Mouse (Mus musculus) liver, postnatal 0 days (tissue): ENCODE results near the gene Tgfbr1. TPM values are rescaled to one million over a fixed set of nuclear protein-coding genes. Genes with fewer than 3 reads are reported as not detected.
A peak's percentile ranks its signal among the peaks of the same experiment; 100 is the strongest.

Source experiments
- ATAC-seq: fragments of 200-750 bp; cut with Nextera tagmentation; 2 replicates; pipeline ENCODE4 v1.8.0; 2017; ENCODE audit warnings: mild to moderate bottlenecking, moderate library complexity
- DNase-seq: peaks from one replicate; pipeline ENCODE4 v3.0.0-alpha.2; 2016
- H3K27ac ChIP-seq: fragments of 300-500 bp; sonication (generic); 2 replicates; pipeline ENCODE4 v1.5.1; 2014; ENCODE audit warnings: antibody characterized with exemption, moderate library complexity, mild to moderate bottlenecking, low read depth
- H3K27me3 ChIP-seq: fragments of 300-500 bp; sonication (generic); 2 replicates; pipeline ENCODE4 v1.6.1; 2014; ENCODE audit warnings: low read length, control low read depth, mixed read lengths; ENCODE audit not compliant: insufficient read depth
- H3K36me3 ChIP-seq: fragments of 300-500 bp; sonication (generic); replicated peaks from 2 replicates; pipeline ENCODE4 v1.6.1; 2014; ENCODE audit warnings: mild to moderate bottlenecking, control low read depth, low read length, moderate library complexity, mixed read lengths; ENCODE audit not compliant: insufficient read depth
- H3K4me1 ChIP-seq: fragments of 300-500 bp; sonication (generic); 2 replicates; pipeline ENCODE4 v1.6.1; 2014; ENCODE audit warnings: antibody characterized with exemption, mild to moderate bottlenecking, control low read depth; ENCODE audit not compliant: insufficient read depth
- H3K4me2 ChIP-seq: fragments of 300-500 bp; sonication (generic); 2 replicates; pipeline ENCODE4 v1.6.1; 2014; ENCODE audit warnings: low read depth, mild to moderate bottlenecking, low read length, moderate library complexity, mixed read lengths
- H3K4me3 ChIP-seq: fragments of 300-500 bp; sonication (generic); 2 replicates; pipeline ENCODE4 v1.5.1; 2014; ENCODE audit warnings: low read depth, low read length
- H3K9ac ChIP-seq: fragments of 300-500 bp; sonication (generic); replicated peaks from 2 replicates; pipeline ENCODE4 v1.6.1; 2014; ENCODE audit warnings: mild to moderate bottlenecking, moderate library complexity
- H3K9me3 ChIP-seq: fragments of 300-500 bp; sonication (generic); 2 replicates; pipeline ENCODE4 v1.6.1; 2016; ENCODE audit warnings: mild to moderate bottlenecking, control low read depth, low read length, mixed read lengths
- CTCF ChIP-seq: sonication (generic); IDR thresholded peaks from 2 replicates; pipeline ENCODE4 v1.5.1; 2016; ENCODE audit warnings: antibody characterized with exemption, low read depth
- EP300 ChIP-seq: IDR thresholded peaks from 2 replicates; pipeline ENCODE4 v1.6.1; 2016; ENCODE audit warnings: antibody characterized with exemption, low read depth, mild to moderate bottlenecking
- WGBS: fragments of 180-500 bp; shearing (Covaris S2); extraction: QIAGEN DNeasy Blood & Tissue Kit; methylation state at CpG from one replicate; pipeline ENCODE4 v1.1.7; 2014; ENCODE audit not compliant: insufficient replicate concordance; 5-methylcytosine and 5-hydroxymethylcytosine counted together
- polyA plus RNA-seq: library from polyadenylated mRNA; unstranded; fragments of >200 nt; fragmentation: Nextera tagmentation; extraction: Ambion mirVana; gene quantifications from 2 replicates; pipeline ENCODE4 v1.2.1, GENCODE M21; 2015

The Tgfbr1 gene
- polyA plus RNA-seq, 1 experiment from 2014 or later = 5.2 TPM

DNA sequence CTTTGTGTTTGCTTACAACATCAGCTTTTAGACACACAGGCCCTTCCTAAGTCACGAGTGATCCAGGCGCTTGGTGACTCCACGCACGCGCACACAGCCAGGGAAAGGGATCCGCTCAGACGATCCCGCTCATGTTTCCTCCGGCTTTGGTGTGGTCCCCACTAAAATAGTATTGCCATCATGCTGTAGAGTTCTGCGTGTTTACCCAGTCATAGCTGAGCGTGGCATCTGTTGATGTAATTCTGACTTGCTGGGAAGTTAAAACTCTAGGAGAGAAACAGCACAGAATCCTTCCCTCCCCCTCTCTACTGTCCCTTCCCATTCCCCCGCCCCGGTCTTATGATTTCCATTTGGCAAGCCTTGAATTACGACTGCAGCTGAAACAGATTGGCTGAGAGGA is 40.3 kb upstream of the Tgfbr1 start:
- peaks cover 4% of the 10 kb centered on the region; the same call in 1 of the 2 replicates for H3K4me1 ChIP-seq
- no peaks in the 10 kb centered on the region for H3K27me3 ChIP-seq
- no peak for DNase-seq
- no peaks in the 10 kb centered on the region for H3K36me3 ChIP-seq
- H3K9me3 ChIP-seq = no peaks in the 10 kb centered on the region
- no peak overlapping the region for H3K27ac ChIP-seq
- no peak overlapping the region for H3K4me2 ChIP-seq
- no peak overlapping the region for H3K9ac ChIP-seq
- no peak overlapping the region for H3K4me3 ChIP-seq
- ATAC-seq = no peak
- 87% methylated on average over 14 of the region's 14 CpGs for WGBS
- TF ChIP-seq EP300 = no peak
- TF ChIP-seq CTCF = no peak

- Histone ChIP-seq H3K36me3 (no peaks in the 10 kb centered on the region), H3K4me1 (peaks cover 4% of the 10 kb centered on the region; the same call in 1 of the 2 replicates), H3K9ac (no peak overlapping the region), H3K27me3 (no peaks in the 10 kb centered on the region), H3K27ac (no peak overlapping the region), H3K4me2 (no peak overlapping the region), H3K4me3 (no peak overlapping the region), H3K9me3 (no peaks in the 10 kb centered on the region)
- DNase-seq = no peak
- WGBS = 72% methylated on average over 8 of the region's 8 CpGs
- ATAC-seq = no peak
- TF ChIP-seq CTCF = no peak
Measured at GRCm38 (mm10) chr4:47313710-47314410, 39.2 kb upstream of the Tgfbr1 start.

- Histone ChIP-seq H3K4me1 (peaks cover 4% of the 10 kb centered on the region; the same call in 1 of the 2 replicates), H3K27me3 (no peaks in the 10 kb centered on the region), H3K36me3 (no peaks in the 10 kb centered on the region), H3K4me3 (no peak overlapping the region), H3K9me3 (no peaks in the 10 kb centered on the region), H3K9ac (no peak overlapping the region), H3K4me2 (no peak overlapping the region), H3K27ac (no peak overlapping the region)
- ATAC-seq (peak; percentile 53; the same call in 1 of the 2 replicates), DNase-seq (no peak)
- TF ChIP-seq CTCF (no peak), EP300 (no peak)
- WGBS = 30% methylated on average over 2 of the region's 2 CpGs
Measured at GRCm38 (mm10) chr4:47315458-47315857, 37.6 kb upstream of the Tgfbr1 start.

- WGBS = 69% methylated on average over 6 of the region's 6 CpGs
- H3K9me3 ChIP-seq = no peaks in the 10 kb centered on the region
- H3K4me2 ChIP-seq = no peak overlapping the region
- peaks cover 4% of the 10 kb centered on the region; the same call in 1 of the 2 replicates for H3K4me1 ChIP-seq
- H3K27me3 ChIP-seq = no peaks in the 10 kb centered on the region
- no peak overlapping the region for H3K9ac ChIP-seq
- DNase-seq (no peak), ATAC-seq (no peak)
- H3K27ac ChIP-seq = no peak overlapping the region
- H3K4me3 ChIP-seq = no peak overlapping the region
- TF ChIP-seq EP300 (no peak), CTCF (no peak)
- H3K36me3 ChIP-seq = no peaks in the 10 kb centered on the region
Measured at GRCm38 (mm10) chr4:47316432-47316831, 36.6 kb upstream of the Tgfbr1 start.

DNA sequence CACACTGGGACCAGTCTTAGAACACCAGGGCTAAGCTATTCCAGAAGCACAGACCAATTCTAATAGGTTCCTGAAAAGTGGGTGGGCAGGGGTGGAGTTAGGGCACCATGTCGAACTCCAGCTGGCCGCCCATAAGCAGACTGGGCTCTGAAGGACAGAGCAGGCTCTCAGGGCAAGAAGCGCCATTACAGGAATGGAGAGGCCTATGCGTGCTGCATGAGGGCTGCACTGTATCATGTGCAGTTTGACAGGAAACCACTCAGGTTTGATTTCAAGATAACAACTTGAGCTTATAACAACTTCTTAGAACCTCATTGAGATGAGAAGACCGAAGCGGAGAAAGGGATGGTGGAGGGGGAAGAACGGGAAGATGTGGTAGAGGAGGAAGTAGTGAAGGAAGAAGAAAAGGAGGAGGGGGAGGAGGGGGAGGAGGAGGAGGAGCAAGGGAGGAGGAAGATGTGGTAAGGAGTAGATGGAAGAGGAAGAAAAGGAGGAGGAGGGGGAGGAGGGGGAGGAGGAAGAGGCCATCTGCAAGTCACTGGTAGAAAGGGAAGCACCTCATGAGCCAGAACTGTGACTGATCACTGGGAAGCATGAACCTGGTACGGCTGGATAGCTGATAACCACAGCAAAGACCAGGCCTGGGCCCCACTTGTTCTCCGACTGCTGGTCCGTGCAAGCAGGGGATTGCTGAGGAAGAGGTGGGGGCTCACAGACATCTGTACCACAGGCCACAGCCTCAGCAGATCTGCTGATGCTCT is 33.3 kb upstream of the Tgfbr1 start:
- H3K4me2 ChIP-seq = no peak overlapping the region
- H3K4me3 ChIP-seq = no peak overlapping the region
- H3K4me1 ChIP-seq = peaks cover 1% of the 10 kb centered on the region; the same call in 1 of the 2 replicates
- H3K27ac ChIP-seq = no peak overlapping the region
- no peak for ATAC-seq
- no peak for TF ChIP-seq EP300
- TF ChIP-seq CTCF = no peak
- WGBS = 33% methylated on average over 10 of the region's 10 CpGs
- no peaks in the 10 kb centered on the region for H3K27me3 ChIP-seq
- DNase-seq = no peak
- H3K9me3 ChIP-seq = no peaks in the 10 kb centered on the region
- H3K9ac ChIP-seq = no peak overlapping the region
- no peaks in the 10 kb centered on the region for H3K36me3 ChIP-seq

GRCm38 (mm10) chr4:47322315-47322714 is 30.7 kb upstream of the Tgfbr1 start:
- Histone ChIP-seq H3K36me3 (no peaks in the 10 kb centered on the region), H3K4me1 (no peaks in the 10 kb centered on the region; the same call in 1 of the 2 replicates), H3K4me3 (no peak overlapping the region), H3K9me3 (no peaks in the 10 kb centered on the region), H3K9ac (no peak overlapping the region), H3K27ac (no peak overlapping the region), H3K27me3 (no peaks in the 10 kb centered on the region), H3K4me2 (no peak overlapping the region)
- TF ChIP-seq CTCF (no peak), EP300 (no peak)
- DNase-seq = no peak
- WGBS = 64% methylated on average over 3 of the region's 3 CpGs
- no peak for ATAC-seq
